In the genomic region with DNA sequence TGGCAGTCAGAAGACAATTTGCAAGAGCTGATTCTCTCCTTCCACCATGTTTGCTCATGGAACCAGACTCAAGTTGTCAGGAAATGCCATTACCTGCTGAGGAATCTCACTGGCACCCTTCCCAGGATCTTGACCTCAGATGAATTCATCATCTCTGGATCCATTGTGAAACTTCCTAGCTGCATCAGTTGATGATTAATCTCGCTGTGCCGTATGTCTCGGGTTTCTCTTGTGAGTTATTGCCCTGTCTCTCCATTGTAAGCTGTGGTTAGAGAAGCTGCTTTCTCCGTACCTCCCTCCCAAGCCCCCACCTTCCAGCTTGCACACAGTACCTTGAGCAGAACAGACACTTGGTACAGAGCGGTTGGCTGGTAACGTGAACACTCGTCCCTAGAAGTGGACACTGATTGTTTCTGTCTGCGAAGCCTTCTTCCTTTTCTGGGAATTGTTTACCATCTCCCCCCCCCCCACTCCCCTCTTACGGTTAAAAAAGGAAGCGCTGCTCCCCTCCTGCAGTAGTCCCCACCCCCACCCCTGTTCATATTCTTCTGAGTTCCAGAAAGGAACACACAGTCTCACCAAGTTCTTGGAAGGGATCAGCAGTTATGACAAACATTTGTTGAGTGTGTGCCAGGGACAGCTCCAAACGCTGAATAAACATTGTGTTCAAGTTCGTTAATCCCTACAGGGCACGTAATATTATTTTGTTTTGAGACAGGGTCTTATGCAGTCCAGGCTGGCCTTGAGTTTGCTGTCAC, we compare ENCODE assay signal across 8 mouse cellular contexts. TPM values are rescaled to one million over a fixed set of nuclear protein-coding genes. Genes with fewer than 3 reads are reported as not detected.
DNase-seq lines count a peak whose midpoint lies in the region; ATAC-seq and TF ChIP-seq lines count a peak whose summit lies in the region.

No protein-coding gene starts in this region.

- no peaks in the 10 kb centered on the region for H3K27me3 ChIP-seq in midbrain, postnatal 0 days (ENCODE audit: insufficient read depth, low read length)
- no peaks in the 10 kb centered on the region for H3K27me3 ChIP-seq in midbrain, embryonic 14.5 days (ENCODE audit: control insufficient read depth, insufficient read depth, low read length)
- no peaks in the 10 kb centered on the region for H3K27me3 ChIP-seq in embryonic facial prominence, embryonic 13.5 days
- H3K27me3 ChIP-seq in hindbrain, postnatal 0 days (ENCODE audit: insufficient read depth, low read length) = no peaks in the 10 kb centered on the region
- no peaks in the 10 kb centered on the region for H3K27me3 ChIP-seq in lung, embryonic 14.5 days (ENCODE audit: insufficient read depth, low read length)

- WGBS in midbrain, postnatal 0 days = 63% methylated on average over 13 of the region's 13 CpGs
- WGBS in midbrain, embryonic 14.5 days = 71% methylated on average over 13 of the region's 13 CpGs
- WGBS in embryonic facial prominence, embryonic 13.5 days = 36% methylated on average over 13 of the region's 13 CpGs
- WGBS in hindbrain, postnatal 0 days = 30% methylated on average over 13 of the region's 13 CpGs
- WGBS in lung, embryonic 14.5 days = 4% methylated on average over 13 of the region's 13 CpGs

- H3K4me3 ChIP-seq in midbrain, postnatal 0 days (ENCODE audit: low read depth, low read length) = no peak overlapping the region
- no peak overlapping the region for H3K4me3 ChIP-seq in midbrain, embryonic 14.5 days (replicated peaks; ENCODE audit: low read depth, low read length)
- H3K4me3 ChIP-seq in embryonic facial prominence, embryonic 13.5 days = 0 out of 2 replicates have a peak overlapping the region, but pooled peaks have one; percentile 6
- H3K4me3 ChIP-seq in hindbrain, postnatal 0 days (ENCODE audit: low read length) = no peak overlapping the region
- H3K4me3 ChIP-seq in lung, embryonic 14.5 days (ENCODE audit: low read depth, low read length) = peak overlapping the region; percentile 30

- H3K9me3 ChIP-seq in midbrain, postnatal 0 days (ENCODE audit: low read length) = no peaks in the 10 kb centered on the region
- H3K9me3 ChIP-seq in midbrain, embryonic 14.5 days (ENCODE audit: control insufficient read depth, low read length) = no peaks in the 10 kb centered on the region
- no peaks in the 10 kb centered on the region; the same call in 1 of the 2 replicates for H3K9me3 ChIP-seq in embryonic facial prominence, embryonic 13.5 days
- 0 out of 2 replicates have a peak, but pooled peaks cover 7% of the 10 kb centered on the region for H3K9me3 ChIP-seq in hindbrain, postnatal 0 days (ENCODE audit: low read length)
- no peaks in the 10 kb centered on the region for H3K9me3 ChIP-seq in lung, embryonic 14.5 days (ENCODE audit: low read depth, low read length)

- H3K4me2 ChIP-seq in midbrain, postnatal 0 days (ENCODE audit: low read depth, low read length, poor library complexity, severe bottlenecking) = no peak overlapping the region
- no peak overlapping the region for H3K4me2 ChIP-seq in midbrain, embryonic 14.5 days (ENCODE audit: low read length)
- H3K4me2 ChIP-seq in embryonic facial prominence, embryonic 13.5 days = peak overlapping the region; percentile 39
- peak overlapping the region; percentile 17; the same call in 1 of the 2 replicates for H3K4me2 ChIP-seq in hindbrain, postnatal 0 days (ENCODE audit: low read depth, low read length)
- peak overlapping the region; percentile 57 for H3K4me2 ChIP-seq in lung, embryonic 14.5 days

- no peaks in the 10 kb centered on the region for H3K36me3 ChIP-seq in midbrain, postnatal 0 days (ENCODE audit: insufficient read depth, low read length)
- no peaks in the 10 kb centered on the region for H3K36me3 ChIP-seq in midbrain, embryonic 14.5 days (ENCODE audit: control insufficient read depth, insufficient read depth, low read length)
- H3K36me3 ChIP-seq in embryonic facial prominence, embryonic 13.5 days = no peaks in the 10 kb centered on the region
- no peaks in the 10 kb centered on the region for H3K36me3 ChIP-seq in hindbrain, postnatal 0 days (ENCODE audit: insufficient read depth, low read length)
- no peaks in the 10 kb centered on the region for H3K36me3 ChIP-seq in lung, embryonic 14.5 days (ENCODE audit: insufficient read depth)

- H3K4me1 ChIP-seq in midbrain, postnatal 0 days (ENCODE audit: insufficient read depth, low read length) = no peaks in the 10 kb centered on the region
- H3K4me1 ChIP-seq in midbrain, embryonic 14.5 days (ENCODE audit: control insufficient read depth, insufficient read depth, low read length) = no peaks in the 10 kb centered on the region
- H3K4me1 ChIP-seq in embryonic facial prominence, embryonic 13.5 days = peaks cover 14% of the 10 kb centered on the region
- H3K4me1 ChIP-seq in hindbrain, postnatal 0 days (ENCODE audit: insufficient read depth, low read length) = no peaks in the 10 kb centered on the region
- H3K4me1 ChIP-seq in lung, embryonic 14.5 days (ENCODE audit: insufficient read depth) = peaks cover 13% of the 10 kb centered on the region

- no peak overlapping the region for H3K9ac ChIP-seq in midbrain, postnatal 0 days (replicated peaks; ENCODE audit: low read length, poor library complexity, severe bottlenecking)
- no peak overlapping the region for H3K9ac ChIP-seq in midbrain, embryonic 14.5 days (replicated peaks; ENCODE audit: low read length)
- no peak overlapping the region for H3K9ac ChIP-seq in embryonic facial prominence, embryonic 13.5 days
- H3K9ac ChIP-seq in hindbrain, postnatal 0 days (replicated peaks; ENCODE audit: low read length) = no peak overlapping the region
- H3K9ac ChIP-seq in lung, embryonic 14.5 days = peak overlapping the region; percentile 23; the same call in 1 of the 2 replicates

- DNase-seq in midbrain, postnatal 0 days (ENCODE audit: low spot score) = peak; percentile 29
- no peak for DNase-seq in midbrain, embryonic 14.5 days
- DNase-seq in hindbrain, postnatal 0 days (ENCODE audit: low spot score) = peak; percentile 47
- DNase-seq in lung, embryonic 14.5 days = peak; percentile 92
- DNase-seq in spleen, postnatal 10 days (ENCODE audit: low spot score in 2 of 2) = no peak
- no peak for DNase-seq in spleen, adult 12 weeks (ENCODE audit: low spot score)

- no peak for ATAC-seq in midbrain, postnatal 0 days (ENCODE audit: low FRiP score)
- no peak for ATAC-seq in midbrain, embryonic 14.5 days (ENCODE audit: low FRiP score, low TSS enrichment)
- 0 out of 2 replicates have a peak, but pooled peaks have one; percentile 15 for ATAC-seq in embryonic facial prominence, embryonic 13.5 days (ENCODE audit: insufficient number of reproducible peaks, insufficient read depth, low FRiP score, low TSS enrichment, low read depth)
- no peak for ATAC-seq in hindbrain, postnatal 0 days
- ATAC-seq in lung, embryonic 14.5 days (ENCODE audit: insufficient read depth) = peak; percentile 90
- no peak for ATAC-seq in megakaryocyte progenitor cell, adult 5-6 weeks (replicated peaks; ENCODE audit: poor library complexity)

- no peak overlapping the region for H3K27ac ChIP-seq in midbrain, postnatal 0 days (ENCODE audit: low read depth, low read length)
- no peak overlapping the region for H3K27ac ChIP-seq in midbrain, embryonic 14.5 days (replicated peaks; ENCODE audit: low read depth, low read length)
- H3K27ac ChIP-seq in embryonic facial prominence, embryonic 13.5 days = peak overlapping the region; percentile 51
- H3K27ac ChIP-seq in hindbrain, postnatal 0 days = peak overlapping the region; percentile 8; the same call in 1 of the 2 replicates
- H3K27ac ChIP-seq in lung, embryonic 14.5 days (ENCODE audit: low read depth) = peak overlapping the region; percentile 87

- no peak for TF ChIP-seq CTCF in midbrain, postnatal 0 days (IDR thresholded peaks at IDR 0.05)
- TF ChIP-seq CTCF in hindbrain, postnatal 0 days (IDR thresholded peaks at IDR 0.05; ENCODE audit: low read depth) = no peak
- no peak for TF ChIP-seq CTCF in lung, embryonic 14.5 days (IDR thresholded peaks at IDR 0.05; ENCODE audit: low read depth)

RNA-seq across cellular contexts. Expression of a gene that starts 12.5 kb away (rescaled TPM):
- total RNA-seq in midbrain, postnatal 0 days (2014; rRNA removed) = 11.2 and 17.2 TPM in 2 replicates
- 9.3 and 12.4 TPM in 2 replicates for polyA plus RNA-seq in midbrain, postnatal 0 days (2015; fragmentation: Nextera tagmentation; extraction: Ambion mirVana)
- polyA plus RNA-seq in midbrain, embryonic 14.5 days (2014; fragmentation: Nextera tagmentation; extraction: Ambion mirVana) = 3.2 and 4.9 TPM in 2 replicates
- 0.51 and 0.54 TPM in 2 replicates for polyA plus RNA-seq in embryonic facial prominence, embryonic 13.5 days (2015; fragmentation: Nextera tagmentation; extraction: Ambion mirVana)
- total RNA-seq in hindbrain, postnatal 0 days (2014; rRNA removed) = 5.9 and 11.1 TPM in 2 replicates
- polyA plus RNA-seq in hindbrain, postnatal 0 days (2015; fragmentation: Nextera tagmentation; extraction: Ambion mirVana) = 7.0 and 7.8 TPM in 2 replicates
- polyA plus RNA-seq in lung, embryonic 14.5 days (2014; fragmentation: Nextera tagmentation; extraction: Ambion mirVana) = 0.42 and 0.46 TPM in 2 replicates
- total RNA-seq in megakaryocyte progenitor cell, adult 5-6 weeks (2015) = not detected in 2 replicates
- not detected in 2 replicates for total RNA-seq in megakaryocyte progenitor cell, adult 5-6 weeks (2017)

RNA-seq across cellular contexts. Expression of a gene that starts 57.2 kb away (rescaled TPM):
- 32.1 and 44.1 TPM in 2 replicates for total RNA-seq in midbrain, postnatal 0 days (2014; rRNA removed)
- polyA plus RNA-seq in midbrain, postnatal 0 days (2015; fragmentation: Nextera tagmentation; extraction: Ambion mirVana) = 20.8 and 22.6 TPM in 2 replicates
- 25.4 and 34.0 TPM in 2 replicates for polyA plus RNA-seq in midbrain, embryonic 14.5 days (2014; fragmentation: Nextera tagmentation; extraction: Ambion mirVana)
- 26.5 and 29.6 TPM in 2 replicates for polyA plus RNA-seq in embryonic facial prominence, embryonic 13.5 days (2015; fragmentation: Nextera tagmentation; extraction: Ambion mirVana)
- total RNA-seq in hindbrain, postnatal 0 days (2014; rRNA removed) = 32.1 and 54.8 TPM in 2 replicates
- 19.3 and 22.6 TPM in 2 replicates for polyA plus RNA-seq in hindbrain, postnatal 0 days (2015; fragmentation: Nextera tagmentation; extraction: Ambion mirVana)
- 26.3 and 28.9 TPM in 2 replicates for polyA plus RNA-seq in lung, embryonic 14.5 days (2014; fragmentation: Nextera tagmentation; extraction: Ambion mirVana)
- 24.5 and 27.3 TPM in 2 replicates for total RNA-seq in megakaryocyte progenitor cell, adult 5-6 weeks (2015)
- total RNA-seq in megakaryocyte progenitor cell, adult 5-6 weeks (2017) = 11.1 and 17.6 TPM in 2 replicates

Comparison
In these comparisons a context has a peak if more than half of its experiments do, and no peak if none do; other contexts are left out.
1. DNase-seq: peak in midbrain, postnatal 0 days (single experiment), hindbrain, postnatal 0 days (single experiment) and lung, embryonic 14.5 days (single experiment); none in midbrain, embryonic 14.5 days (single experiment), spleen, postnatal 10 days (0 of 2) and spleen, adult 12 weeks (single experiment).
2. ATAC-seq: peak in embryonic facial prominence, embryonic 13.5 days (single experiment) and lung, embryonic 14.5 days (single experiment); none in midbrain, postnatal 0 days (single experiment), midbrain, embryonic 14.5 days (single experiment), hindbrain, postnatal 0 days (single experiment) and megakaryocyte progenitor cell, adult 5-6 weeks (single experiment).
3. H3K27ac ChIP-seq: peak in embryonic facial prominence, embryonic 13.5 days (single experiment), hindbrain, postnatal 0 days (single experiment) and lung, embryonic 14.5 days (single experiment); none in midbrain, postnatal 0 days (single experiment) and midbrain, embryonic 14.5 days (single experiment).
4. H3K4me2 ChIP-seq: peak in embryonic facial prominence, embryonic 13.5 days (single experiment), hindbrain, postnatal 0 days (single experiment) and lung, embryonic 14.5 days (single experiment); none in midbrain, postnatal 0 days (single experiment) and midbrain, embryonic 14.5 days (single experiment).
5. H3K4me3 ChIP-seq: peak in embryonic facial prominence, embryonic 13.5 days (single experiment) and lung, embryonic 14.5 days (single experiment); none in midbrain, postnatal 0 days (single experiment), midbrain, embryonic 14.5 days (single experiment) and hindbrain, postnatal 0 days (single experiment).